Mouse (Mus musculus) stomach, embryonic 15.5 days (tissue): ENCODE data around the gene Cdc6. TPM values are rescaled to one million over a fixed set of nuclear protein-coding genes. Genes with fewer than 3 reads are reported as not detected.

Experiments
- ATAC-seq: fragments of 200-750 bp; cut with Nextera tagmentation; 2 replicates; pipeline ENCODE4 v1.8.0; 2017; ENCODE audit warnings: low read depth, moderate number of reproducible peaks, moderate TSS enrichment; ENCODE audit not compliant: insufficient read depth, low FRiP score
- H3K27ac ChIP-seq: fragments of 300-500 bp; sonication (generic); 2 replicates; pipeline ENCODE4 v1.5.1; 2015; ENCODE audit warnings: mild to moderate bottlenecking, inconsistent platforms
- H3K27me3 ChIP-seq: fragments of 300-500 bp; sonication (generic); replicated peaks from 2 replicates; pipeline ENCODE4 v1.6.1; 2015; ENCODE audit warnings: inconsistent platforms
- H3K36me3 ChIP-seq: fragments of 300-500 bp; sonication (generic); 2 replicates; pipeline ENCODE4 v1.6.1; 2015; ENCODE audit warnings: inconsistent platforms
- H3K4me1 ChIP-seq: fragments of 300-500 bp; sonication (generic); 2 replicates; pipeline ENCODE4 v1.6.1; 2015; ENCODE audit warnings: inconsistent platforms
- H3K4me2 ChIP-seq: fragments of 300-500 bp; sonication (generic); 2 replicates; pipeline ENCODE4 v1.6.1; 2015; ENCODE audit warnings: mild to moderate bottlenecking, inconsistent platforms
- H3K4me3 ChIP-seq: fragments of 300-500 bp; sonication (generic); replicated peaks from 2 replicates; pipeline ENCODE4 v1.5.1; 2015; ENCODE audit warnings: inconsistent platforms
- H3K9ac ChIP-seq: fragments of 300-500 bp; sonication (generic); 2 replicates; pipeline ENCODE4 v1.6.1; 2015; ENCODE audit warnings: inconsistent platforms
- H3K9me3 ChIP-seq: fragments of 300-500 bp; sonication (generic); 2 replicates; pipeline ENCODE4 v1.6.1; 2016; ENCODE audit warnings: inconsistent platforms
- WGBS: fragments of 180-500 bp; shearing (Covaris S2); methylation state at CpG from one replicate; pipeline ENCODE4 v1.1.7; 2015; 5-methylcytosine and 5-hydroxymethylcytosine counted together
- polyA plus RNA-seq: library from polyadenylated mRNA; unstranded; fragments of >200 nt; fragmentation: Nextera tagmentation; extraction: Ambion mirVana; gene quantifications from 2 replicates; pipeline ENCODE4 v1.2.1, GENCODE M21; 2015

Gene Cdc6
- polyA plus RNA-seq, 1 experiment from 2014 or later, result 28.8 TPM

GRCm38 (mm10) chr11:98949958-98950460 lies 42.4 kb downstream of the Cdc6 start:
- Histone ChIP-seq H3K4me3 (no peak overlapping the region), H3K4me2 (no peak overlapping the region), H3K27me3 (no peaks in the 10 kb centered on the region), H3K27ac (0 out of 2 replicates have a peak overlapping the region, but pooled peaks have one; percentile 86), H3K4me1 (peaks cover 80% of the 10 kb centered on the region), H3K36me3 (peaks cover 9% of the 10 kb centered on the region), H3K9ac (no peak overlapping the region), H3K9me3 (no peaks in the 10 kb centered on the region)
- ATAC-seq, result no peak
- 81% methylated on average over 7 of the region's 7 CpGs for WGBS

- H3K4me3 ChIP-seq, result no peak overlapping the region
- ATAC-seq, result no peak
- peaks cover 80% of the 10 kb centered on the region for H3K4me1 ChIP-seq
Observed at GRCm38 (mm10) chr11:98950484-98950883, 42.9 kb downstream of the Cdc6 start.

DNA sequence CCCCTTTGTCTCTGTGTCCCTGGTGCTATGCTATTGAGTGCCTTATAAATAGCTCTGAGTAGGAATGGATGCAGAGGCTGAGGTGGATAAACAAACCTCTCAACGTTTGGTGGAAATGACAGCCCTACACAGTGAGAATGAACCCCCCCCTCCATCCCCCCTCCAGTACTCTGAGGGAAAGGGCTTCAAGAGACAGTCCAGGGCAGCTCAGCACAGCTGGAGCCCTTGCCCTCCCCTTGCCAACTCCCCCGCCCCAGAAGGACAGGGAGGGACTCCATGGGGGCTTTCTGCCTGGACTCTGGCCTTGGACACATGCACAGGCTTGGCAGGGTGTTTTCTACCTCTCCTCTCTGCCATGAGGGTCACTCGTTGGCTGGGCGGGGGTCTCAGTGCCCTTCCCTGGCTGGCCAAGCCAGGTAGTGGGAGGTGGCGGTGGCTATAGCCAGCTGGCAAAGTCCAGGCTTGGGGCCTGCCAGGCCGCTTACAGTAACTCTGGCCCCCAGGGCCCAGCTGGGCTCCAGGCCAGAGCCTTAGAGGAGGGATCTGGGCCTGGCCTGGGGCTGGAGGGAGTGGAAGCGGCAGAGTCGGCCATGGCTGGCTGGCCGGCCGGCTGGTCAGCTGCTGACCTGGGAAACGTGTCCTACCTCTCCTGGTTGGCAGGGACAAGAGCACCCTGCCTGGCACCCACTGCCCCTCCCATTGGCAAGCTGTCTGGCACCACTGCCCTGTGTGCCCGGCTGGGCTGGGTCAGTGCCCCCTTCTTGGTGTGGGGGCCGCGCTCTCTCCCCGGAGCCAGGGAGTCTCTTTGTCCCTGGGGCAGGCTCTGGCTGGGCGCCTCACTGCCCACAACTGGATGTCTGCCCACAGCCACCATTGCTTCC lies 43.7 kb downstream of the Cdc6 start:
- Histone ChIP-seq H3K4me3 (no peak overlapping the region), H3K4me1 (peaks cover 81% of the 10 kb centered on the region), H3K27me3 (no peaks in the 10 kb centered on the region), H3K9me3 (no peaks in the 10 kb centered on the region), H3K9ac (no peak overlapping the region), H3K27ac (peak overlapping the region; percentile 86), H3K4me2 (peak overlapping the region; percentile 39), H3K36me3 (peaks cover 10% of the 10 kb centered on the region)
- peak; percentile 27; the same call in 1 of the 2 replicates for ATAC-seq
- 51% methylated on average over 16 of the region's 16 CpGs for whole genome bisulfite sequencing

More at GRCm38 (mm10) chr11:98950484-98950883, 42.9 kb downstream of the Cdc6 start:
- Histone ChIP-seq H3K4me2 (no peak overlapping the region), H3K27me3 (no peaks in the 10 kb centered on the region), H3K9me3 (no peaks in the 10 kb centered on the region), H3K36me3 (peaks cover 9% of the 10 kb centered on the region), H3K9ac (no peak overlapping the region), H3K27ac (peak overlapping the region; percentile 86; the same call in 1 of the 2 replicates)
- WGBS, result 83% methylated on average over 9 of the region's 9 CpGs

DNA sequence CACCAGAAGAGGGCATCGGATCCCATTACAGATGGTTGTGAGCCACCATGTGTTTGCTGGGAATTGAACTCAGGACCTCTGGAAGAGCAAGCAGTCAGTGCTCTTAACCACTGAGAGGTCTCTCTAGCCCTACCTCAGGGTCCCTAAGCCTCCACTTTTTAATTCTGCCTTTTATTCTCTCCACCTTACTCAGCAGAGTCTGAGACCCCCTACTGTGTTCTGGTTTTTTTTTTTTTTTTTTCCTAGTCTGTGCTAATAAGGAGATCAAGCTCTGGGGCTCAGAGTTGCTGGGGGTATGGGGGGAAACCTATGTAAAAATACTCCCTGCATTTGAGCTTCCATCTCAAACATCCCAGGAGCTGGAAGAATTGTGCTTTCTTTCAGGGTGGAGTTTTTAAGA lies 44.5 kb downstream of the Cdc6 start:
- no peaks in the 10 kb centered on the region for H3K27me3 ChIP-seq
- H3K4me3 ChIP-seq, result no peak overlapping the region
- ATAC-seq, result no peak
- H3K4me1 ChIP-seq, result peaks cover 81% of the 10 kb centered on the region
- H3K4me2 ChIP-seq, result no peak overlapping the region
- 76% methylated on average over 1 of the region's 1 CpGs for WGBS
- no peak overlapping the region for H3K9ac ChIP-seq
- peak overlapping the region; percentile 63 for H3K27ac ChIP-seq
- H3K36me3 ChIP-seq, result peaks cover 13% of the 10 kb centered on the region
- no peaks in the 10 kb centered on the region for H3K9me3 ChIP-seq

GRCm38 (mm10) chr11:98952736-98953135 lies 45.1 kb downstream of the Cdc6 start:
- Histone ChIP-seq H3K4me1 (peaks cover 74% of the 10 kb centered on the region), H3K36me3 (peaks cover 13% of the 10 kb centered on the region), H3K9ac (no peak overlapping the region), H3K27ac (peak overlapping the region; percentile 63), H3K27me3 (no peaks in the 10 kb centered on the region), H3K9me3 (no peaks in the 10 kb centered on the region), H3K4me2 (no peak overlapping the region), H3K4me3 (no peak overlapping the region)
- no peak for ATAC-seq
- 45% methylated on average over 2 of the region's 2 CpGs for WGBS

- peak; percentile 71 for ATAC-seq
- H3K27ac ChIP-seq, result peak overlapping the region; percentile 80
- H3K27me3 ChIP-seq, result no peaks in the 10 kb centered on the region
- H3K4me3 ChIP-seq, result no peak overlapping the region
- no peak overlapping the region for H3K4me2 ChIP-seq
- peaks cover 15% of the 10 kb centered on the region for H3K36me3 ChIP-seq
- no peaks in the 10 kb centered on the region for H3K9me3 ChIP-seq
- 14% methylated on average over 2 of the region's 2 CpGs for WGBS
- no peak overlapping the region for H3K9ac ChIP-seq
- peaks cover 68% of the 10 kb centered on the region for H3K4me1 ChIP-seq
Observed at GRCm38 (mm10) chr11:98953361-98953760, 45.8 kb downstream of the Cdc6 start.

DNA sequence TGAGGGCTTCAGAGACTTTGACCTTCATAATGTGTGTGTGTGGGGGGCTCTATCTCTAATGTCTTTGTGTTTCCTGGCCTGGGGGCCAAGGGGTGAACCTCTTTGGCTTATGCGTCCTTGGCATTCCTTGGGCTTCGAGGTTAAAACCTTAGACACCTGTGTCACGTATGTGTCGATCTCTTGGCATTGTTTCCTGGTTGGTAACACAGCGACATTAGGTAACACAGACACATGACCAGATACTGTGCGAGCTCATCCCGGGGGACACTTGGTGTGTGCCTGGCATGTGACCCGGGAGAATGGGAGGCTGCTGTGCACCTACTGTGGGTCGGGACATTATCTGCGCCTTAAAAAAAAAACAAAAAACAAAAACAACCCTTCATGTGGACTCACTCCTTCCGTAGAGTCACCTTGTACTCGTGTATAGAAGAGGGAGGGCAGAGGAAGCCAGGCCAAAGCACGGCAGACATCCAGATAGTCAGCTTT lies 46.3 kb downstream of the Cdc6 start:
- Histone ChIP-seq H3K27me3 (no peaks in the 10 kb centered on the region), H3K4me3 (peak overlapping the region; percentile 14; the same call in 1 of the 2 replicates), H3K4me2 (peak overlapping the region; percentile 32), H3K4me1 (peaks cover 68% of the 10 kb centered on the region), H3K9ac (no peak overlapping the region), H3K27ac (peak overlapping the region; percentile 80), H3K9me3 (no peaks in the 10 kb centered on the region), H3K36me3 (peaks cover 15% of the 10 kb centered on the region)
- WGBS, result 21% methylated on average over 13 of the region's 13 CpGs
- no peak for ATAC-seq

- no peak overlapping the region for H3K9ac ChIP-seq
- peaks cover 69% of the 10 kb centered on the region for H3K4me1 ChIP-seq
- no peaks in the 10 kb centered on the region for H3K9me3 ChIP-seq
- peak overlapping the region; percentile 80 for H3K27ac ChIP-seq
- H3K27me3 ChIP-seq, result no peaks in the 10 kb centered on the region
- peak overlapping the region; percentile 32 for H3K4me2 ChIP-seq
- WGBS, result 7% methylated on average over 10 of the region's 10 CpGs
- H3K36me3 ChIP-seq, result peaks cover 15% of the 10 kb centered on the region
- peak; percentile 56; the same call in 1 of the 2 replicates for ATAC-seq
- H3K4me3 ChIP-seq, result peak overlapping the region; percentile 14; the same call in 1 of the 2 replicates
Observed at GRCm38 (mm10) chr11:98954373-98954772, 46.8 kb downstream of the Cdc6 start.

- Histone ChIP-seq H3K4me3 (no peak overlapping the region), H3K36me3 (peaks cover 15% of the 10 kb centered on the region), H3K4me1 (peaks cover 69% of the 10 kb centered on the region), H3K4me2 (peak overlapping the region; percentile 32), H3K27ac (peak overlapping the region; percentile 80), H3K9me3 (no peaks in the 10 kb centered on the region), H3K9ac (no peak overlapping the region), H3K27me3 (no peaks in the 10 kb centered on the region)
- ATAC-seq, result no peak
- 18% methylated on average over 16 of the region's 17 CpGs for WGBS
Observed at GRCm38 (mm10) chr11:98954801-98955706, 47.5 kb downstream of the Cdc6 start.

- no peak for ATAC-seq
- H3K9me3 ChIP-seq, result no peaks in the 10 kb centered on the region
- H3K36me3 ChIP-seq, result peaks cover 10% of the 10 kb centered on the region; the same call in 1 of the 2 replicates
- H3K4me3 ChIP-seq, result no peak overlapping the region
- peak overlapping the region; percentile 80; the same call in 1 of the 2 replicates for H3K27ac ChIP-seq
- no peak overlapping the region for H3K4me2 ChIP-seq
- H3K4me1 ChIP-seq, result peaks cover 62% of the 10 kb centered on the region
- no peak overlapping the region for H3K9ac ChIP-seq
- 35% methylated on average over 6 of the region's 7 CpGs for WGBS
- no peaks in the 10 kb centered on the region for H3K27me3 ChIP-seq
Observed at GRCm38 (mm10) chr11:98955707-98956235, 48.2 kb downstream of the Cdc6 start.

- Histone ChIP-seq H3K27ac (no peak overlapping the region), H3K9ac (no peak overlapping the region), H3K9me3 (no peaks in the 10 kb centered on the region), H3K4me3 (no peak overlapping the region), H3K27me3 (no peaks in the 10 kb centered on the region), H3K4me1 (peaks cover 59% of the 10 kb centered on the region), H3K4me2 (no peak overlapping the region), H3K36me3 (peaks cover 10% of the 10 kb centered on the region; the same call in 1 of the 2 replicates)
- 83% methylated on average over 8 of the region's 10 CpGs for WGBS
- ATAC-seq, result no peak
Observed at GRCm38 (mm10) chr11:98956340-98956739, 48.7 kb downstream of the Cdc6 start.
